Mouse (Mus musculus): Measurements from ENCODE around the gene Acot7.

- TF ChIP-seq CTCF (IDR thresholded peaks at IDR 0.05; ENCODE audit: insufficient read depth, low read depth, low read length) = no peak
- no peak for TF ChIP-seq POLR2A (IDR thresholded peaks at IDR 0.05; ENCODE audit: insufficient read depth, low read depth, low read length)
Measured at GRCm38 (mm10) chr4:152201492-152201891, 23.6 kb downstream of the Acot7 start.
